Mouse (Mus musculus) lung, postnatal 36 days (tissue): Measurements from ENCODE around the gene Nt5c2.
A peak's percentile ranks its signal among the peaks of the same experiment; 100 is the strongest.

Experiments used
- DNase-seq: peaks from one replicate; pipeline ENCODE4 v3.0.0; 2022; ENCODE audit warnings: mixed read lengths

Nt5c2 gene

GRCm38 (mm10) chr19:46962841-46963240 is 52.1 kb downstream of the Nt5c2 start:
- DNase-seq: no peak

GRCm38 (mm10) chr19:46962171-46962772 is 52.7 kb downstream of the Nt5c2 start:
- peak; percentile 88 for DNase-seq

GRCm38 (mm10) chr19:46961652-46962051 is 53.3 kb downstream of the Nt5c2 start:
- DNase-seq: peak; percentile 90

- DNase-seq: no peak
These were observed 53.8 kb downstream of the Nt5c2 start for GRCm38 (mm10) chr19:46961047-46961651.

GRCm38 (mm10) chr19:46960101-46961046 is 54.6 kb downstream of the Nt5c2 start:
- no peak for DNase-seq

GRCm38 (mm10) chr19:46959536-46959935 is 55.4 kb downstream of the Nt5c2 start:
- peak; percentile 37 for DNase-seq

GRCm38 (mm10) chr19:46958566-46958965 is 56.4 kb downstream of the Nt5c2 start:
- DNase-seq: peak; percentile 39

- DNase-seq: no peak
These were observed 57.0 kb downstream of the Nt5c2 start for GRCm38 (mm10) chr19:46957971-46958370.

GRCm38 (mm10) chr19:46957001-46957400 is 58.0 kb downstream of the Nt5c2 start:
- DNase-seq: no peak

GRCm38 (mm10) chr19:46956410-46956809 is 58.5 kb downstream of the Nt5c2 start:
- no peak for DNase-seq

GRCm38 (mm10) chr19:46955630-46956029 is 59.3 kb downstream of the Nt5c2 start:
- no peak for DNase-seq

- no peak for DNase-seq
These were observed 61.4 kb downstream of the Nt5c2 start for GRCm38 (mm10) chr19:46953536-46953935.

GRCm38 (mm10) chr19:46952986-46953385 is 62.0 kb downstream of the Nt5c2 start:
- DNase-seq: no peak

- no peak for DNase-seq
These were observed 70.6 kb downstream of the Nt5c2 start for GRCm38 (mm10) chr19:46944341-46944740.

- peak; percentile 27 for DNase-seq
These were observed 77.8 kb downstream of the Nt5c2 start for GRCm38 (mm10) chr19:46937173-46937572.

- DNase-seq: no peak
These were observed 80.9 kb downstream of the Nt5c2 start for GRCm38 (mm10) chr19:46934025-46934424.

- no peak for DNase-seq
These were observed 82.3 kb downstream of the Nt5c2 start for GRCm38 (mm10) chr19:46932608-46933007.

- DNase-seq: no peak
These were observed 84.9 kb downstream of the Nt5c2 start for GRCm38 (mm10) chr19:46930026-46930425.

GRCm38 (mm10) chr19:46929044-46929587 is 85.8 kb downstream of the Nt5c2 start:
- DNase-seq: peak; percentile 86

GRCm38 (mm10) chr19:46928136-46928535 is 86.8 kb downstream of the Nt5c2 start:
- no peak for DNase-seq

- no peak for DNase-seq
These were observed 88.0 kb downstream of the Nt5c2 start for GRCm38 (mm10) chr19:46926951-46927350.

- DNase-seq: no peak
These were observed 88.6 kb downstream of the Nt5c2 start for GRCm38 (mm10) chr19:46926357-46926756.

- DNase-seq: no peak
These were observed 94.4 kb downstream of the Nt5c2 start for GRCm38 (mm10) chr19:46920571-46920970.
